Comparison of ENCODE assay signal across 23 mouse cellular contexts in the genomic region with DNA sequence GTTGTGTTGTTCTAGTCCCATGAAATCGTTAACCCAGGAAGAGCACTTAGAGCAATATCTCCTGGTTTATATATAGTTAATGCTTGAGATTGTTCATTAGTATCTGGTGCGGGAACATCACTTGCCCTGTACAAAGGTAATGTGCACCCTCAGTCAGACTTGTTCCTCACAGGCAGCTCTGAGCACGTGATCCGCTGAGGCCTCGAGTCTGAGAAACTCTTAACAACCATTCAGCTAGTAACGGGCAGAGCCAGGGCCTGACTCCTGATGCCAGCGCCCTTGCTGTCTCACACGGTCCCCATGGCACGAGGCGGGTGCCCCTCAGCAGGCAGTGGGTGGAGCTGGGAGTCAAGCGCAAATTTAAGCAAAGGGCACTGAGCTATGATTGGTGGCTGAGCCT.
"Had no signal": no experiment of that assay in that cellular context is flagged by ENCODE, and none has a peak within 500 bp of the region (broad histone marks: within the 10 kb centered on the region; RNA-seq: fewer than 3 reads in every experiment).

No protein-coding gene starts in this region.

- H3K4me3 ChIP-seq: heart, adult 2 months; heart, embryonic 13.5 days; heart, embryonic 15.5 days; hindbrain, embryonic 13.5 days; hindbrain, embryonic 15.5 days; kidney, embryonic 15.5 days; limb, embryonic 13.5 days; limb, embryonic 15.5 days; liver, embryonic 12.5 days had no signal

- H3K4me1 ChIP-seq: heart, embryonic 13.5 days; heart, embryonic 15.5 days; hindbrain, embryonic 13.5 days; hindbrain, embryonic 15.5 days; kidney, embryonic 15.5 days; limb, embryonic 13.5 days; limb, embryonic 15.5 days; liver, embryonic 12.5 days had no signal

- H3K36me3 ChIP-seq: heart, embryonic 13.5 days; heart, embryonic 15.5 days; hindbrain, embryonic 13.5 days; hindbrain, embryonic 15.5 days; kidney, embryonic 15.5 days; limb, embryonic 13.5 days; limb, embryonic 15.5 days; liver, embryonic 12.5 days had no signal

- H3K9me3 ChIP-seq: heart, embryonic 13.5 days; heart, embryonic 15.5 days; hindbrain, embryonic 15.5 days; kidney, embryonic 15.5 days; limb, embryonic 13.5 days; limb, embryonic 15.5 days; liver, embryonic 12.5 days had no signal

- DNase-seq: forebrain, postnatal 0 days; gastrocnemius, postnatal 14 days; gastrocnemius, postnatal 36 days; heart, adult 11 months; heart, adult 2 months; heart, postnatal 14 days; heart, postnatal 36 days; kidney, adult 18-20 months; layer of hippocampus, adult 9-11 months; layer of hippocampus, postnatal 36 days; left cerebral cortex, postnatal 4 days had no signal

- ATAC-seq: forebrain, postnatal 0 days; hindbrain, postnatal 0 days; intestine, embryonic 16.5 days; liver, embryonic 12.5 days had no signal

- H3K27me3 ChIP-seq: heart, embryonic 13.5 days; heart, embryonic 15.5 days; hindbrain, embryonic 13.5 days; hindbrain, embryonic 15.5 days; kidney, embryonic 15.5 days; limb, embryonic 13.5 days; limb, embryonic 15.5 days; liver, embryonic 12.5 days had no signal

- H3K4me2 ChIP-seq: heart, embryonic 11.5 days; heart, embryonic 13.5 days; heart, embryonic 15.5 days; hindbrain, embryonic 13.5 days; hindbrain, embryonic 15.5 days; kidney, embryonic 15.5 days; limb, embryonic 13.5 days; limb, embryonic 15.5 days; liver, embryonic 12.5 days had no signal

- H3K9ac ChIP-seq: forebrain, postnatal 0 days; heart, embryonic 13.5 days; heart, embryonic 15.5 days; hindbrain, embryonic 13.5 days; hindbrain, embryonic 15.5 days; kidney, embryonic 15.5 days; limb, embryonic 13.5 days; limb, embryonic 15.5 days; liver, embryonic 12.5 days; liver, embryonic 14.5 days had no signal

- H3K27ac ChIP-seq: heart, adult 2 months; heart, embryonic 13.5 days; heart, embryonic 15.5 days; hindbrain, embryonic 13.5 days; hindbrain, embryonic 15.5 days; hindbrain, postnatal 0 days; kidney, embryonic 15.5 days; limb, embryonic 13.5 days; limb, embryonic 15.5 days; liver, embryonic 12.5 days; liver, embryonic 14.5 days had no signal
